In the genomic region with DNA sequence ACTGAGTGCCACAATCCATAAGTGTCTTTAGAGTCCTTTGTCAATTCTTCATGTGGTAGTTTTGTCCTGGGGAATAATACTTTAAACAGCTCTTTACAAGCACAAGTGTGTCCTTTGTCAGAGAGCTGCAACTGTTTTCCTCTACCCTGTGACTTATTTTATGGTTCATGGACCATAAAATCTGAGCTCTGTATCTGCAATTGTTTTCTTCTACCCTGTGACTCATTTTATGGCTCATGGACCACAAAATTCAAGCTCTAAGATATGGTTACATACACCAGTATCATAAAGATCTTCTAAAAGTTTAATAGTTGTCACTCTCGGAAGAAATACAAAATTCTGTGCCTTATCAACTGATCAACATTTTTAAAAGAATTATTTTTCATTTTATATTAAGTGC, we compare ENCODE assay signal across 12 mouse cellular contexts.
"Had no signal": no experiment of that assay in that cellular context is flagged by ENCODE, and none has a peak within 500 bp of the region (broad histone marks: within the 10 kb centered on the region; RNA-seq: fewer than 3 reads in every experiment).

No protein-coding gene starts in this region.

- H3K27ac ChIP-seq: limb, embryonic 13.5 days; liver, embryonic 14.5 days; midbrain, embryonic 13.5 days; neural tube, embryonic 15.5 days had no signal

- H3K9ac ChIP-seq: limb, embryonic 13.5 days; liver, embryonic 14.5 days; midbrain, embryonic 13.5 days; neural tube, embryonic 15.5 days had no signal

- H3K9me3 ChIP-seq: limb, embryonic 13.5 days; midbrain, embryonic 13.5 days; neural tube, embryonic 15.5 days had no signal

- DNase-seq: kidney, adult 18-20 months; kidney, postnatal 36 days; left cerebral cortex, postnatal 4 days; lung, adult 18-20 months; right cerebral cortex, adult 18-20 months; right cerebral cortex, postnatal 25 days; thymus, adult 18-20 months; thymus, postnatal 36 days had no signal

- H3K4me1 ChIP-seq: limb, embryonic 13.5 days; midbrain, embryonic 13.5 days; neural tube, embryonic 15.5 days had no signal

- H3K4me2 ChIP-seq: limb, embryonic 13.5 days; midbrain, embryonic 13.5 days; neural tube, embryonic 15.5 days had no signal

- H3K4me3 ChIP-seq: limb, embryonic 13.5 days; midbrain, embryonic 13.5 days; neural tube, embryonic 15.5 days had no signal

- ATAC-seq: midbrain, embryonic 13.5 days had no signal

- H3K27me3 ChIP-seq: limb, embryonic 13.5 days; midbrain, embryonic 13.5 days; neural tube, embryonic 15.5 days had no signal
